Mouse (Mus musculus): Measurements from ENCODE around the gene Ripk1. TPM values are rescaled to one million over a fixed set of nuclear protein-coding genes. Genes with fewer than 3 reads are reported as not detected.

Ripk1 gene
- polyA plus RNA-seq, 1 experiment from 2014 or later, result 18.6 TPM

- Histone ChIP-seq H3K4me2 (peak within 1 kb of the TSS; percentile 99), H3K36me3 (ENCODE audit: control insufficient read depth, insufficient read depth, low read length) (no peaks in the 10 kb centered on the region), H3K4me3 (ENCODE audit: low read depth, low read length) (peak within 1 kb of the TSS; percentile 79), H3K27ac (ENCODE audit: low read depth, low read length) (peak within 1 kb of the TSS; percentile 38; the same call in 1 of the 2 replicates), H3K9me3 (ENCODE audit: control insufficient read depth, low read length) (no peaks in the 10 kb centered on the region), H3K9ac (ENCODE audit: low read depth, low read length) (peak within 1 kb of the TSS; percentile 77), H3K4me1 (replicated peaks; ENCODE audit: control insufficient read depth, insufficient read depth, low read length) (peaks cover 14% of the 10 kb centered on the region), H3K27me3 (replicated peaks; ENCODE audit: control insufficient read depth, insufficient read depth, low read length) (no peaks in the 10 kb centered on the region)
- WGBS, result under 1% methylated on average over 45 of the region's 45 CpGs
- peak; percentile 90 for DNase-seq (ENCODE audit: low spot score)
- ATAC-seq (replicated peaks; ENCODE audit: low FRiP score), result peak; percentile 89
Measured at GRCm38 (mm10) chr13:34077492-34078271, 75.5 kb downstream of the Ripk1 start, which contains the start of gene Tubb2a. Gene Tubb2a (minus strand): TSS chr13:34078007.

- Histone ChIP-seq H3K9me3 (ENCODE audit: control insufficient read depth, low read length) (no peaks in the 10 kb centered on the region), H3K36me3 (ENCODE audit: control insufficient read depth, insufficient read depth, low read length) (no peaks in the 10 kb centered on the region), H3K4me1 (replicated peaks; ENCODE audit: control insufficient read depth, insufficient read depth, low read length) (peaks cover 14% of the 10 kb centered on the region), H3K27ac (ENCODE audit: low read depth, low read length) (no peak overlapping the region), H3K9ac (ENCODE audit: low read depth, low read length) (peak overlapping the region; percentile 77; the same call in 1 of the 2 replicates), H3K27me3 (replicated peaks; ENCODE audit: control insufficient read depth, insufficient read depth, low read length) (no peaks in the 10 kb centered on the region), H3K4me2 (peak overlapping the region; percentile 99), H3K4me3 (ENCODE audit: low read depth, low read length) (peak overlapping the region; percentile 79; the same call in 1 of the 2 replicates)
- no peak for DNase-seq (ENCODE audit: low spot score)
- WGBS, result 39% methylated on average over 16 of the region's 16 CpGs
- no peak; the same call in none of the 2 replicates for ATAC-seq (replicated peaks; ENCODE audit: low FRiP score)
Measured at GRCm38 (mm10) chr13:34078500-34079280, 76.5 kb downstream of the Ripk1 start.

GRCm38 (mm10) chr13:34079801-34080200, 77.6 kb downstream of the Ripk1 start:
- WGBS, result 82% methylated on average over 3 of the region's 3 CpGs
- no peak overlapping the region for H3K4me3 ChIP-seq (ENCODE audit: low read depth, low read length)
- ATAC-seq (replicated peaks; ENCODE audit: low FRiP score) (no peak), DNase-seq (ENCODE audit: low spot score) (no peak)
- H3K9ac ChIP-seq (ENCODE audit: low read depth, low read length), result no peak overlapping the region
- peaks cover 14% of the 10 kb centered on the region for H3K4me1 ChIP-seq (replicated peaks; ENCODE audit: control insufficient read depth, insufficient read depth, low read length)
- no peaks in the 10 kb centered on the region for H3K36me3 ChIP-seq (ENCODE audit: control insufficient read depth, insufficient read depth, low read length)
- no peaks in the 10 kb centered on the region for H3K27me3 ChIP-seq (replicated peaks; ENCODE audit: control insufficient read depth, insufficient read depth, low read length)
- H3K4me2 ChIP-seq, result no peak overlapping the region
- H3K27ac ChIP-seq (ENCODE audit: low read depth, low read length), result no peak overlapping the region
- H3K9me3 ChIP-seq (ENCODE audit: control insufficient read depth, low read length), result no peaks in the 10 kb centered on the region

GRCm38 (mm10) chr13:34081926-34082325, 79.8 kb downstream of the Ripk1 start:
- no peaks in the 10 kb centered on the region for H3K9me3 ChIP-seq (ENCODE audit: control insufficient read depth, low read length)
- H3K4me3 ChIP-seq (ENCODE audit: low read depth, low read length), result no peak overlapping the region
- 83% methylated on average over 4 of the region's 4 CpGs for WGBS
- no peak overlapping the region for H3K27ac ChIP-seq (ENCODE audit: low read depth, low read length)
- H3K4me1 ChIP-seq (replicated peaks; ENCODE audit: control insufficient read depth, insufficient read depth, low read length), result peaks cover 8% of the 10 kb centered on the region
- H3K9ac ChIP-seq (ENCODE audit: low read depth, low read length), result no peak overlapping the region
- H3K36me3 ChIP-seq (ENCODE audit: control insufficient read depth, insufficient read depth, low read length), result no peaks in the 10 kb centered on the region
- no peaks in the 10 kb centered on the region for H3K27me3 ChIP-seq (replicated peaks; ENCODE audit: control insufficient read depth, insufficient read depth, low read length)
- ATAC-seq (replicated peaks; ENCODE audit: low FRiP score) (no peak), DNase-seq (ENCODE audit: low spot score) (no peak)
- no peak overlapping the region for H3K4me2 ChIP-seq

GRCm38 (mm10) chr13:34084026-34084750, 82.0 kb downstream of the Ripk1 start:
- no peak overlapping the region for H3K9ac ChIP-seq (ENCODE audit: low read depth, low read length)
- H3K27ac ChIP-seq (ENCODE audit: low read depth, low read length), result no peak overlapping the region
- 74% methylated on average over 9 of the region's 9 CpGs for WGBS
- H3K36me3 ChIP-seq (ENCODE audit: control insufficient read depth, insufficient read depth, low read length), result no peaks in the 10 kb centered on the region
- no peak overlapping the region for H3K4me3 ChIP-seq (ENCODE audit: low read depth, low read length)
- H3K4me1 ChIP-seq (replicated peaks; ENCODE audit: control insufficient read depth, insufficient read depth, low read length), result 0 out of 2 replicates have a peak, but pooled peaks cover under 1% of the 10 kb centered on the region
- DNase-seq (ENCODE audit: low spot score), result no peak
- no peak overlapping the region for H3K4me2 ChIP-seq
- no peaks in the 10 kb centered on the region for H3K27me3 ChIP-seq (replicated peaks; ENCODE audit: control insufficient read depth, insufficient read depth, low read length)
- ATAC-seq (replicated peaks; ENCODE audit: low FRiP score), result no peak
- no peaks in the 10 kb centered on the region for H3K9me3 ChIP-seq (ENCODE audit: control insufficient read depth, low read length)

Other genes starting within 250 kb of the Ripk1 start
- gene Serpinb6e, start 159.0 kb upstream of the Ripk1 start, polyA plus RNA-seq (2014; fragmentation: Nextera tagmentation; extraction: Ambion mirVana), result not detected in 2 replicates
- not detected in 2 replicates for gene Serpinb6c, start 96.7 kb upstream of the Ripk1 start, polyA plus RNA-seq (2014; fragmentation: Nextera tagmentation; extraction: Ambion mirVana)
- 35.7 and 36.5 TPM in 2 replicates for gene Nqo2, start 37.7 kb upstream of the Ripk1 start, polyA plus RNA-seq (2014; fragmentation: Nextera tagmentation; extraction: Ambion mirVana)
- gene Serpinb6a, start 431 bp downstream of the Ripk1 start, polyA plus RNA-seq (2014; fragmentation: Nextera tagmentation; extraction: Ambion mirVana), result 23.6 and 24.1 TPM in 2 replicates
- 32.8 and 35.3 TPM in 2 replicates for gene Bphl, start 35.2 kb downstream of the Ripk1 start, polyA plus RNA-seq (2014; fragmentation: Nextera tagmentation; extraction: Ambion mirVana)
- 81.0 and 87.9 TPM in 2 replicates for gene Tubb2a, start 75.6 kb downstream of the Ripk1 start, polyA plus RNA-seq (2014; fragmentation: Nextera tagmentation; extraction: Ambion mirVana)
- 7.6 and 7.7 TPM in 2 replicates for gene Tubb2b, start 128.1 kb downstream of the Ripk1 start, polyA plus RNA-seq (2014; fragmentation: Nextera tagmentation; extraction: Ambion mirVana)
- 85.0 and 91.4 TPM in 2 replicates for gene Psmg4, start 160.6 kb downstream of the Ripk1 start, polyA plus RNA-seq (2014; fragmentation: Nextera tagmentation; extraction: Ambion mirVana)

Measured in liver, embryonic 11.5 days (tissue).